Mouse (Mus musculus): Measurements from ENCODE around the gene Mfn2.

GRCm38 (mm10) chr4:147875852-147876575 lies 28.5 kb downstream of the Mfn2 start:
- TF ChIP-seq POLR2A (IDR thresholded peaks at IDR 0.05; ENCODE audit: insufficient read depth, low read depth, low read length) (no peak), CTCF (IDR thresholded peaks at IDR 0.05; ENCODE audit: insufficient read depth, low read depth, low read length) (no peak)
